Mouse (Mus musculus) embryonic fibroblast, embryonic 13.5 days (primary cell): ENCODE results near the gene Cckbr. TPM values are rescaled to one million over a fixed set of nuclear protein-coding genes. Genes with fewer than 3 reads are reported as not detected.

Experiments used
- H3K27ac ChIP-seq: 2 replicates; pipeline ENCODE4 v1.5.1; 2012; ENCODE audit warnings: low read length, control low read depth, inconsistent platforms; ENCODE audit not compliant: insufficient read depth
- H3K4me1 ChIP-seq: 2 replicates; pipeline ENCODE4 v1.6.1; 2011; ENCODE audit warnings: low read length; ENCODE audit not compliant: control insufficient read depth, insufficient read depth
- H3K4me3 ChIP-seq: 2 replicates; pipeline ENCODE4 v1.5.1; 2011; ENCODE audit warnings: mild to moderate bottlenecking, control low read depth, low read length; ENCODE audit not compliant: insufficient read depth
- CTCF ChIP-seq: IDR thresholded peaks from 2 replicates; pipeline ENCODE4 v1.5.1; 2011; ENCODE audit warnings: mild to moderate bottlenecking, control low read depth, low read length, moderate library complexity, borderline replicate concordance; ENCODE audit not compliant: insufficient read depth
- POLR2A ChIP-seq: IDR thresholded peaks from 2 replicates; pipeline ENCODE4 v1.6.1; 2011; ENCODE audit warnings: low read depth, mild to moderate bottlenecking, control low read depth, low read length, moderate library complexity
- polyA plus RNA-seq: library from polyadenylated mRNA; stranded (reverse); fragments of >200 nt; gene quantifications from 2 replicates; pipeline ENCODE4 v1.2.4, GENCODE M21; 2011; ENCODE audit warnings: low read depth; ENCODE audit not compliant: missing spikeins, insufficient read length

The Cckbr gene
- polyA plus RNA-seq, 1 experiment: not detected

GRCm38 (mm10) chr7:105476683-105477432 lies 51.3 kb downstream of the Cckbr start:
- TF ChIP-seq CTCF: no peak
- TF ChIP-seq POLR2A: no peak
- no peak overlapping the region for H3K27ac ChIP-seq
- H3K4me3 ChIP-seq: no peak overlapping the region
- H3K4me1 ChIP-seq: peaks cover 14% of the 10 kb centered on the region

GRCm38 (mm10) chr7:105477433-105477700 lies 51.8 kb downstream of the Cckbr start:
- H3K27ac ChIP-seq: no peak overlapping the region
- TF ChIP-seq POLR2A (no peak), CTCF (no peak)
- H3K4me3 ChIP-seq: no peak overlapping the region
- H3K4me1 ChIP-seq: peaks cover 14% of the 10 kb centered on the region

GRCm38 (mm10) chr7:105477841-105478240 lies 52.3 kb downstream of the Cckbr start:
- Histone ChIP-seq H3K4me1 (peaks cover 14% of the 10 kb centered on the region), H3K4me3 (no peak overlapping the region), H3K27ac (no peak overlapping the region)
- peak; percentile 82 for TF ChIP-seq CTCF
- no peak for TF ChIP-seq POLR2A

GRCm38 (mm10) chr7:105478344-105478743 lies 52.8 kb downstream of the Cckbr start:
- Histone ChIP-seq H3K4me1 (peaks cover 17% of the 10 kb centered on the region), H3K4me3 (no peak overlapping the region), H3K27ac (no peak overlapping the region)
- TF ChIP-seq CTCF (no peak), POLR2A (no peak)

GRCm38 (mm10) chr7:105479232-105479631 lies 53.7 kb downstream of the Cckbr start:
- Histone ChIP-seq H3K27ac (no peak overlapping the region), H3K4me3 (no peak overlapping the region), H3K4me1 (peaks cover 16% of the 10 kb centered on the region; the same call in 1 of the 2 replicates)
- TF ChIP-seq POLR2A (peak; percentile 53; the same call in 1 of the 2 replicates), CTCF (no peak)

GRCm38 (mm10) chr7:105480081-105480480 lies 54.5 kb downstream of the Cckbr start:
- TF ChIP-seq POLR2A (no peak), CTCF (no peak)
- Histone ChIP-seq H3K4me3 (0 out of 2 replicates have a peak overlapping the region, but pooled peaks have one; percentile 45), H3K27ac (peak overlapping the region; percentile 99), H3K4me1 (peaks cover 9% of the 10 kb centered on the region; the same call in 1 of the 2 replicates)

- H3K4me3 ChIP-seq: peak overlapping the region; percentile 45
- H3K27ac ChIP-seq: peak overlapping the region; percentile 99
- TF ChIP-seq CTCF (no peak), POLR2A (peak; percentile 7; the same call in 1 of the 2 replicates)
- H3K4me1 ChIP-seq: 0 out of 2 replicates have a peak, but pooled peaks cover 8% of the 10 kb centered on the region
Observed at GRCm38 (mm10) chr7:105480561-105481504, 55.3 kb downstream of the Cckbr start.

GRCm38 (mm10) chr7:105481505-105482411 lies 56.2 kb downstream of the Cckbr start, which contains the start of gene Cavin3:
TSS of gene Cavin3 (minus strand) at chr7:105482300.
- Histone ChIP-seq H3K4me3 (peak within 1 kb of the TSS; percentile 45), H3K27ac (peak within 1 kb of the TSS; percentile 99), H3K4me1 (0 out of 2 replicates have a peak, but pooled peaks cover 8% of the 10 kb centered on the region)
- no peak for TF ChIP-seq CTCF
- TF ChIP-seq POLR2A: peak; percentile 91

GRCm38 (mm10) chr7:105482426-105482825 lies 56.9 kb downstream of the Cckbr start:
- Histone ChIP-seq H3K4me3 (no peak overlapping the region), H3K4me1 (0 out of 2 replicates have a peak, but pooled peaks cover 11% of the 10 kb centered on the region), H3K27ac (peak overlapping the region; percentile 99)
- TF ChIP-seq POLR2A: no peak
- no peak for TF ChIP-seq CTCF

GRCm38 (mm10) chr7:105485029-105485428 lies 59.5 kb downstream of the Cckbr start:
- Histone ChIP-seq H3K4me3 (no peak overlapping the region), H3K4me1 (peaks cover 11% of the 10 kb centered on the region; the same call in 1 of the 2 replicates), H3K27ac (no peak overlapping the region)
- no peak for TF ChIP-seq CTCF
